Mouse (Mus musculus): ENCODE measurements around the gene Ybx2.

Gene Ybx2

GRCm38 (mm10) chr11:69965271-69966005, 29.8 kb downstream of the Ybx2 start:
- DNase-seq = no peak

GRCm38 (mm10) chr11:69966006-69966859, 30.6 kb downstream of the Ybx2 start:
- DNase-seq = no peak

GRCm38 (mm10) chr11:69966860-69967517, 31.4 kb downstream of the Ybx2 start:
- DNase-seq = no peak

- no peak for DNase-seq
Measured at GRCm38 (mm10) chr11:69968793-69969192, 33.2 kb downstream of the Ybx2 start.

GRCm38 (mm10) chr11:69970222-69970621, 34.6 kb downstream of the Ybx2 start:
- DNase-seq = no peak

GRCm38 (mm10) chr11:69970775-69971174, 35.2 kb downstream of the Ybx2 start:
- DNase-seq = no peak

GRCm38 (mm10) chr11:69974907-69975306, 39.3 kb downstream of the Ybx2 start:
- DNase-seq = no peak

- no peak for DNase-seq
Measured at GRCm38 (mm10) chr11:69976271-69976670, 40.7 kb downstream of the Ybx2 start.

GRCm38 (mm10) chr11:69979827-69980195, 44.2 kb downstream of the Ybx2 start:
- DNase-seq = no peak

- peak; percentile 98 for DNase-seq
Measured at GRCm38 (mm10) chr11:69980196-69981140, 44.9 kb downstream of the Ybx2 start.

GRCm38 (mm10) chr11:69981141-69981762, 45.7 kb downstream of the Ybx2 start, which contains the start of gene Ctdnep1:
Gene Ctdnep1, plus strand, starts transcription at chr11:69981156.
- peak; percentile 46 for DNase-seq

GRCm38 (mm10) chr11:69982225-69982624, 46.6 kb downstream of the Ybx2 start, which contains the start of gene Elp5:
Gene Elp5, minus strand, starts transcription at chr11:69982517.
- no peak for DNase-seq

GRCm38 (mm10) chr11:69982877-69983276, 47.3 kb downstream of the Ybx2 start:
- DNase-seq = no peak

- DNase-seq = no peak
Measured at GRCm38 (mm10) chr11:69983377-69983776, 47.8 kb downstream of the Ybx2 start.

- no peak for DNase-seq
Measured at GRCm38 (mm10) chr11:69984431-69984830, 48.8 kb downstream of the Ybx2 start.

GRCm38 (mm10) chr11:69989949-69990348, 54.4 kb downstream of the Ybx2 start:
- DNase-seq = no peak

Data from right cerebral cortex, postnatal 25 days (tissue).